Mouse (Mus musculus) lung, postnatal 10 days (tissue): ENCODE results near the gene Prr22.

Source experiments
- DNase-seq: peaks from one replicate; pipeline ENCODE4 v3.0.0; 2021

Gene Prr22

GRCm38 (mm10) chr17:56814316-56815056 lies 44.4 kb downstream of the Prr22 start:
- peak; percentile 94 for DNase-seq

GRCm38 (mm10) chr17:56815057-56815345 lies 45.0 kb downstream of the Prr22 start:
- DNase-seq, result no peak

GRCm38 (mm10) chr17:56818067-56818636 lies 48.1 kb downstream of the Prr22 start:
- DNase-seq, result peak; percentile 47

- DNase-seq, result no peak
Measured at GRCm38 (mm10) chr17:56819032-56819545, 49.0 kb downstream of the Prr22 start.

GRCm38 (mm10) chr17:56819694-56820111 lies 49.7 kb downstream of the Prr22 start:
- peak; percentile 42 for DNase-seq
